Mouse (Mus musculus): ENCODE measurements around the gene Clybl.

DNA sequence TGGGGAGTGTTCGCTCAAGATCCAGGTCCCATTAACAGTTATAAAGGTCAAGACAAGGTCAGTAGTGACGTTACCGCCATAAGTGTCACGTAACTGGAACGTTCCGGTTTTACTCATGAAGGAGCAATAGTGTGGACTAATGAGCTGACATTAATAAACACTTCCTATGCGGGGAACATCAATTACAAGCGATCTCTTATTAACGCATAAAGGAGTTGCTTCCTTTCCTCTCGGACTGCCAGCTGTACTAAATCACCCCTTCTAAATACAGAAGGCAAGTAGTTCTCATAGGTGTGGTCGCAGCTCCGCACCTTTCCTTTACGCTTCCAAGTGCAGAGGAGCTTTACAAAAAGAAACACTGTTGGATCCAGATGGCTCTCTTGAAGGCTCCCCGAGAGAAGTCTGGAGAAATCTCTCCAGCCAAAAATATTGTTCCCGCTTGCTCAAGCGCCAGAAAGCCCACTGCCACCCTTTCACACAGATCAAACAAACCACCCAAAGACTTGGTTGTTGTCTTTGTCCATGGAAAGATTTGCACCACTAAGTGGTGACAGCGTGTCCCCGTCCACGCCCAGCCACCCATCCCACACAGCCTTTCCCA is 207.0 kb downstream of the Clybl start:
- TF ChIP-seq TCF12 (IDR thresholded peaks at IDR 0.05; ENCODE audit: insufficient read depth, poor library complexity, severe bottlenecking) (no peak), POLR2A (IDR thresholded peaks at IDR 0.05; ENCODE audit: insufficient read length, low read depth) (no peak), MYOD1 (IDR thresholded peaks at IDR 0.05; ENCODE audit: control insufficient read depth in 1 of 3, insufficient read length in 2 of 3, low read depth in 2 of 3) (no peak), TCF3 (IDR thresholded peaks at IDR 0.05; ENCODE audit: insufficient read length, low read depth) (no peak), USF1 (IDR thresholded peaks at IDR 0.05; ENCODE audit: low read depth) (no peak), REST (IDR thresholded peaks at IDR 0.05; ENCODE audit: insufficient read depth, insufficient read length) (no peak), POLR2AphosphoS2 (IDR thresholded peaks at IDR 0.05; ENCODE audit: insufficient read length, low read depth) (no peak), MAX (IDR thresholded peaks at IDR 0.05; ENCODE audit: low read depth) (no peak)
